Mouse (Mus musculus) neural tube, embryonic 12.5 days (tissue): ENCODE measurements around the gene Sgsh. TPM values are rescaled to one million over a fixed set of nuclear protein-coding genes. Genes with fewer than 3 reads are reported as not detected.
A peak's percentile ranks its signal among the peaks of the same experiment; 100 is the strongest.

Experiments used
- ATAC-seq: fragments of 200-750 bp; cut with Nextera tagmentation; 2 replicates; pipeline ENCODE4 v1.8.0; 2017; ENCODE audit warnings: low read depth, mild to moderate bottlenecking, moderate TSS enrichment, moderate library complexity; ENCODE audit not compliant: low FRiP score
- H3K27ac ChIP-seq: fragments of 300-500 bp; sonication (generic); 2 replicates; pipeline ENCODE4 v1.5.1; 2016
- H3K27me3 ChIP-seq: fragments of 300-500 bp; sonication (generic); replicated peaks from 2 replicates; pipeline ENCODE4 v1.6.1; 2016; ENCODE audit warnings: mild to moderate bottlenecking
- H3K36me3 ChIP-seq: fragments of 300-500 bp; sonication (generic); 2 replicates; pipeline ENCODE4 v1.6.1; 2016; ENCODE audit warnings: mild to moderate bottlenecking
- H3K4me1 ChIP-seq: fragments of 300-500 bp; sonication (generic); 2 replicates; pipeline ENCODE4 v1.6.1; 2016
- H3K4me2 ChIP-seq: fragments of 300-500 bp; sonication (generic); replicated peaks from 2 replicates; pipeline ENCODE4 v1.6.1; 2016; ENCODE audit warnings: mild to moderate bottlenecking
- H3K4me3 ChIP-seq: fragments of 300-500 bp; sonication (generic); 2 replicates; pipeline ENCODE4 v1.5.1; 2016
- H3K9ac ChIP-seq: fragments of 300-500 bp; sonication (generic); 2 replicates; pipeline ENCODE4 v1.6.1; 2016; ENCODE audit warnings: mild to moderate bottlenecking
- H3K9me3 ChIP-seq: fragments of 300-500 bp; sonication (generic); 2 replicates; pipeline ENCODE4 v1.6.1; 2016; ENCODE audit warnings: mild to moderate bottlenecking
- WGBS: fragments of 180-500 bp; shearing (Covaris S2); methylation state at CpG from one replicate; pipeline ENCODE4 v1.1.7; 2016; 5-methylcytosine and 5-hydroxymethylcytosine counted together
- polyA plus RNA-seq: library from polyadenylated mRNA; unstranded; fragments of >200 nt; fragmentation: Nextera tagmentation; extraction: Ambion mirVana; gene quantifications from 2 replicates; pipeline ENCODE4 v1.2.1, GENCODE M21; 2016

Sgsh gene
- polyA plus RNA-seq, 1 experiment from 2014 or later, result 5.2 TPM

GRCm38 (mm10) chr11:119362769-119363533 is 7.6 kb upstream of the Sgsh start:
- Histone ChIP-seq H3K9ac (0 out of 2 replicates have a peak overlapping the region, but pooled peaks have one; percentile 17), H3K9me3 (no peaks in the 10 kb centered on the region), H3K27me3 (no peaks in the 10 kb centered on the region), H3K4me3 (peak overlapping the region; percentile 15), H3K27ac (no peak overlapping the region), H3K4me2 (peak overlapping the region; percentile 53), H3K4me1 (peaks cover 15% of the 10 kb centered on the region), H3K36me3 (0 out of 2 replicates have a peak, but pooled peaks cover 2% of the 10 kb centered on the region)
- peak; percentile 17 for ATAC-seq
- 23% methylated on average over 11 of the region's 11 CpGs for WGBS

- H3K9ac ChIP-seq, result no peak overlapping the region
- no peaks in the 10 kb centered on the region for H3K9me3 ChIP-seq
- no peak overlapping the region for H3K4me3 ChIP-seq
- H3K36me3 ChIP-seq, result 0 out of 2 replicates have a peak, but pooled peaks cover 2% of the 10 kb centered on the region
- 92% methylated on average over 10 of the region's 10 CpGs for WGBS
- H3K27me3 ChIP-seq, result no peaks in the 10 kb centered on the region
- H3K4me2 ChIP-seq, result no peak overlapping the region
- H3K27ac ChIP-seq, result no peak overlapping the region
- ATAC-seq, result no peak
- H3K4me1 ChIP-seq, result peaks cover 30% of the 10 kb centered on the region
These were observed 3.8 kb upstream of the Sgsh start for GRCm38 (mm10) chr11:119359089-119359488.

DNA sequence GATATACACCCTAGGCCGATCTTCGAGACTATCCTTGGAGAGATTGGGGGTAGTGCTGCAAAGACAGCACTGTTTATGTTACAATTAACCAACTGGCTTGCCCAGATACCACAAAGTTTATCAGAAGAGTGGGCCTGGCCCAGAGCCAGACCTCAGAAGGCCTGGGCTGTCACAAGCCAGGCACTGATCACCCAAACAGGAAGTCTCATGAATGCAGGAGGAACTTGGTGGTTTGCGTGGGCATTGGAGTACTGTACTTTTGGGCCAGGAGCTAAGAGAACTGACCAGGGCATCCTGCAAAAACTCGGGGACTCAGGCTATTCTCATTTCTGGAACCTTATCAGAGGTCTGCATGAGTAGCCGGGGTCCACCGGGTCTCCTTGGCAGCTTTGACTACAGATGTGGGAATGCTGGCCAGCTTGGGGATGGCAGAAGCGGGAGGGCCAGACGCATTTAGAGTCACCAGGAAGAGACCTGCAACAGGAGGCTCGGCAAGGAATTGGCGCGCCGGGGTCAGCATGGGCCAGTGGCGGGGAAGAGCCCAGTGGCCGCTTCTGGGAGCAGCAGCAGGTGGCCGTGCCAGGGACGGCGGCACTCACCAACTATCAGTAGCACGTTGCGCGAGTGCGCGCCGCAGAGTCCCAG is 416 bp downstream of the Sgsh start:
- Histone ChIP-seq H3K9ac (peak overlapping the region; percentile 55), H3K4me2 (peak overlapping the region; percentile 98), H3K9me3 (no peaks in the 10 kb centered on the region), H3K4me3 (peak overlapping the region; percentile 48), H3K27ac (no peak overlapping the region), H3K36me3 (0 out of 2 replicates have a peak, but pooled peaks cover 2% of the 10 kb centered on the region), H3K27me3 (no peaks in the 10 kb centered on the region), H3K4me1 (peaks cover 15% of the 10 kb centered on the region)
- ATAC-seq, result no peak
- WGBS, result 8% methylated on average over 23 of the region's 23 CpGs

DNA sequence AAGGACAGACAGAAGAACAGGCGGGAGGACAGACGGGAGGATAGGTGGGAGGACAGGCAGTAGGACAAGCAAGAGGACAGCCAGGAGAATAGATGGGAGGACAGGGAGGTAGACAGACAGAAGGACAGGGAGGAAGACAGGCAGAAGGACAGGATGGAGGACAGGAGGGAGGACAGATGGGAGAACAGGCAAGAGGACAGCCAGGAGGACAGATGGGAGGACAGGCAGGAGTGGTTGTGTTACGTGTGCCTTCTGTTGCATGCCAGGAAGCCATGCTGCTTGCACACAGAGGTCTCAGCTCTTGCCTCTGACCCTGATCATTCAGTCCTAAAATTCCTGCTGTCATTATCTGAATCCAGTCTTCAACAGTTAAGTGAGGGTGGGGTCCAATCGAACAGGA is 1.4 kb downstream of the Sgsh start:
- Histone ChIP-seq H3K9ac (no peak overlapping the region), H3K27me3 (no peaks in the 10 kb centered on the region), H3K27ac (no peak overlapping the region), H3K4me1 (peaks cover 15% of the 10 kb centered on the region), H3K9me3 (no peaks in the 10 kb centered on the region), H3K4me2 (no peak overlapping the region), H3K36me3 (no peaks in the 10 kb centered on the region), H3K4me3 (no peak overlapping the region)
- WGBS, result 84% methylated on average over 4 of the region's 4 CpGs
- no peak for ATAC-seq

DNA sequence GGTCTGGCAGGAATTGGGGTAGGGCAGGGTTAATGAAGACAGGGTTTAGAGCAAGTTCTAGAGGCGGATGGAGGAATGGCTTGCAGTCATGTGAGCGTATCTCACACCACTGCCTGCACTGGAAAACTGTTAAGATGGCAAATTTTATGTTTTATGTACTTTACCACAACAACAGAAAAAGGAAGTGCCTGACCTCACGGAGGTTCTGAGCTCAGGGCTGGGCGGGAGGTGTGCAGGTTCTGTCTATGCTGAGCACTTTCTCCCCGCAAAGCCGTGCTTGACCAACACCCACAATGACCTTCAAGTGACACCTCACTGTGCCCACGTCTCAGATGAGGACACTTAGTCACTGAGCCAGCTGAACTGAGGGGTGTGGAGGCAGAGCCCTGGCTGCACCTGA is 3.2 kb downstream of the Sgsh start:
- ATAC-seq, result no peak
- 79% methylated on average over 7 of the region's 7 CpGs for WGBS
- Histone ChIP-seq H3K4me1 (peaks cover 15% of the 10 kb centered on the region), H3K4me2 (no peak overlapping the region), H3K36me3 (no peaks in the 10 kb centered on the region), H3K9me3 (no peaks in the 10 kb centered on the region), H3K4me3 (no peak overlapping the region), H3K27ac (no peak overlapping the region), H3K9ac (no peak overlapping the region), H3K27me3 (no peaks in the 10 kb centered on the region)

- no peak overlapping the region for H3K9ac ChIP-seq
- H3K4me3 ChIP-seq, result no peak overlapping the region
- no peaks in the 10 kb centered on the region for H3K9me3 ChIP-seq
- no peaks in the 10 kb centered on the region for H3K36me3 ChIP-seq
- H3K4me2 ChIP-seq, result no peak overlapping the region
- H3K27me3 ChIP-seq, result no peaks in the 10 kb centered on the region
- no peak overlapping the region for H3K27ac ChIP-seq
- 93% methylated on average over 4 of the region's 4 CpGs for WGBS
- H3K4me1 ChIP-seq, result no peaks in the 10 kb centered on the region
- no peak for ATAC-seq
These were observed 8.2 kb downstream of the Sgsh start for GRCm38 (mm10) chr11:119347125-119347524.

DNA sequence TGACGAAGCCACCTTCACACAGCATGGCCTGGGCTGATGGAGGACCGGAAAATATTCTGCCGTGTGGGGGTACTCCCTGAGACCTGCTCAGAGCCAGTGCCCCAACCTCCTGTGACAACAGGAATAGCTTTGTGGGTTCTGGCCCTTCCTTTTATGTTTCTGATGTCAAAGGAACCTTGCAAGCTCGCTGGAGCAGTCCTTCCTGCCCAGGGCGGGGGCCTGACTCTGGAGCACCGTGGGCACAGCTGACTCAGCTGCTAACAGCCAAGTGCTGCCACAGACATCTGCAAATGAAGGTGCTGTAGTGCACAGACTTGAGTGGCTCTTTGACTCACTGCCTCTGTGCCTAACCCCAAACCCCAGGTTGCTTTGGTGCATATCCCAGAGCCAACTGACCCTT is 10.5 kb downstream of the Sgsh start:
- no peaks in the 10 kb centered on the region for H3K27me3 ChIP-seq
- WGBS, result 78% methylated on average over 6 of the region's 6 CpGs

DNA sequence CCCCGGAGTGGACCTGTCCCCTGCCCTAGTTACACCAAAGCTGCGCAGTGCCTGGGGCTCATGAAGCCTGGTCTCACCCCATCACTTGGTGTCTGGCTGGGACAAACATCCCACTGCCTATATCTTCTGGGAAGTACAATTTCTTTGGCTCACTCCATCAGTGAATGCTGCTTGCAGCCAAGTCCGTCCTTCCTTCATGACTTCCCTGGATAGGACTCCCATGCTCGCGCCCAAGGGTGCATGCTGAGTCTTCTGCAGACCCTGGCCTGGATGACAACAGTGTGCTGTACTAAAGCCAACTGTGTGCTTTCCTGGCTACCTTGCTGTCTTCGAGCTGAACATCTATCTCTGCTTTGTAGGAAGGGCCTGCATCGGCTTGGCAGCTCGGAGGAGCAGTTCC is 11.2 kb downstream of the Sgsh start:
- WGBS, result 87% methylated on average over 8 of the region's 8 CpGs
- no peak for ATAC-seq
- no peaks in the 10 kb centered on the region for H3K4me1 ChIP-seq
- H3K27ac ChIP-seq, result no peak overlapping the region
- H3K9ac ChIP-seq, result no peak overlapping the region
- no peak overlapping the region for H3K4me2 ChIP-seq
- no peaks in the 10 kb centered on the region for H3K36me3 ChIP-seq
- H3K4me3 ChIP-seq, result no peak overlapping the region
- H3K27me3 ChIP-seq, result no peaks in the 10 kb centered on the region
- H3K9me3 ChIP-seq, result no peaks in the 10 kb centered on the region

More for the DNA sequence above, 10.5 kb downstream of the Sgsh start:
- no peak for ATAC-seq
- no peak overlapping the region for H3K4me2 ChIP-seq
- no peaks in the 10 kb centered on the region for H3K9me3 ChIP-seq
- H3K36me3 ChIP-seq, result no peaks in the 10 kb centered on the region
- H3K4me3 ChIP-seq, result no peak overlapping the region
- H3K4me1 ChIP-seq, result no peaks in the 10 kb centered on the region
- no peak overlapping the region for H3K27ac ChIP-seq
- no peak overlapping the region for H3K9ac ChIP-seq

DNA sequence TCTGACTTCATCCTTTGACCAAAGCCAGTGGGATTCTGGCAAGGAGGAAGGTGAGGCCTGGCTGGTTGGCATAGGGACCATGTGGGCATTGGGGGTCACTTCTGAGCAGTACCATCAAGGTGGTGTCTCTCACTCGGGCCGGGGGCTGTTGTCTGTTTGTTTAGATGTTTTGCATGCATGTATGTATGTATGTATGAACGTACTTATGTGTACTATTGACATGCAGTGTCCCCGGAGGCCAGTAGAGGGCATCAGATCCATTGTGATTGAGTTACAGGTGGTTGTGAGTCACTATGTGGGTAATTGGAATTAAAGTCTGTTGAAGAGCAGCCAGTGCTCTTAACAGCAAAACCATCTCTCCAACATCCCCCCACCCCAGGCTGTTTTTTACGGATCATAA is 15.7 kb downstream of the Sgsh start:
- Histone ChIP-seq H3K9me3 (no peaks in the 10 kb centered on the region), H3K4me3 (no peak overlapping the region), H3K27me3 (no peaks in the 10 kb centered on the region), H3K4me1 (no peaks in the 10 kb centered on the region), H3K9ac (no peak overlapping the region), H3K27ac (no peak overlapping the region), H3K4me2 (no peak overlapping the region), H3K36me3 (no peaks in the 10 kb centered on the region)
- 8% methylated on average over 5 of the region's 5 CpGs for WGBS
- ATAC-seq, result no peak

DNA sequence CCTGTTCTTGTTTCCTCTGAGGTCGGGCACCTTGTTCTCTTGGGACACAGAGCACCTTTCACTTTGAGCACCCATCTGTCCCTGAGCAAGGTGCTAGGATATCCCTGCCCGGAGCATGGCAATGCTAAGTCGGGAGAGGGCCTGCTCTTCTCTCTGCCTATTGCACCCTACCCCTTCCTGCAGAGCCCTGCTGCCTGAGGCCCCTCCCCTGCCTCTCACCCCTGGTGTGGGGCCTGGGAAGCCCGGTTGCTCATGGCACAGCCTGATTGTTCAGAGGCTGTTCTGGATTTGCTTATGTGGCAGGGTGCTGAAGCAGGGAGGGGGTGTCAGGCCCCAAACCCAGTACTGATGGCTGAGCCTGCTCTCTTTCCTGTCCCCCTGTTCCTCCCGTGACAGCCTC is 16.2 kb downstream of the Sgsh start:
- H3K4me3 ChIP-seq, result no peak overlapping the region
- H3K4me1 ChIP-seq, result no peaks in the 10 kb centered on the region
- no peaks in the 10 kb centered on the region for H3K9me3 ChIP-seq
- no peak for ATAC-seq
- WGBS, result 60% methylated on average over 5 of the region's 5 CpGs
- H3K27me3 ChIP-seq, result no peaks in the 10 kb centered on the region
- no peak overlapping the region for H3K9ac ChIP-seq
- no peak overlapping the region for H3K27ac ChIP-seq
- no peak overlapping the region for H3K4me2 ChIP-seq
- H3K36me3 ChIP-seq, result no peaks in the 10 kb centered on the region

DNA sequence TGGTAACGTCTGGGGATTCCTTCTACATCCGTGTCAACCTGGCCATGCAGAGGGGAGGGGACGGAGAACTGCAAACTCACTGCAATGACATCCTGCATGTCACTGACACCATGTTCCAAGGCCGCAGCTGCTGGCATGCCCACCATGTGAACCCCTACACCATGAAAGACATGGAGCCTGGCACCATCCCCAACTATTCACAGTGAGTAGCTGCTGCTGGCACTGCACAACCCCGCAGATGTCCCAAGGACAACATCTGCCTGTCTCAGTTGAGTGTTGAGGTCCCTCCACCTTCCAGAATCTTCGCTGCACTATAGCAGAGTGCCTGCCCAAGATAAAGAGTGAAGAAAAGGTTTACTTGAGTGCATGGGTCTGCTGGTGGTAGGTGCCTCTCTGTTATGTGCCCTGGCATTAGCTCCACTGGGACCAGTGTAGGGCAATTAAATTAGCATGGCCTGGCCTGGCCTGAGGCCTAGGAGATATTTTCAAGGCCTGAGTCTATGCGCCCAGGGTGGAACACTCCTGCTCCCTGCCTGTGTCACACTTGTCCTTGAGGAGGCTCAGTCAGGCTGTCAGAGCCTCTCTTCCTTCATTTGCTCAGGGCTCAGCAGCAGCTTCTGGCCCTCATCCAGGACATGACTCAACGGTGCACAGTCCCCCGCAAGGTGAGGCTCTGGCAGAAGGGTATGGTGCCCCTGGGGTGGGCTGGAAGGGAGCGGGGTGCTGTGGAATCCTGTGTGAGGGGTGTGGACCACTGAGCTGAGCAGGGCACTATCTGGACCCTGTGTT is 16.9 kb downstream of the Sgsh start:
- Histone ChIP-seq H3K4me2 (no peak overlapping the region), H3K27ac (no peak overlapping the region), H3K9ac (no peak overlapping the region), H3K27me3 (no peaks in the 10 kb centered on the region), H3K4me3 (no peak overlapping the region), H3K9me3 (no peaks in the 10 kb centered on the region), H3K36me3 (no peaks in the 10 kb centered on the region), H3K4me1 (no peaks in the 10 kb centered on the region)
- 90% methylated on average over 10 of the region's 10 CpGs for WGBS
- no peak for ATAC-seq

GRCm38 (mm10) chr11:119331970-119332369 is 23.4 kb downstream of the Sgsh start:
- no peaks in the 10 kb centered on the region for H3K4me1 ChIP-seq
- 48% methylated on average over 3 of the region's 3 CpGs for WGBS
- no peaks in the 10 kb centered on the region for H3K27me3 ChIP-seq
- no peak overlapping the region for H3K4me2 ChIP-seq
- H3K9ac ChIP-seq, result no peak overlapping the region
- no peaks in the 10 kb centered on the region for H3K36me3 ChIP-seq
- no peaks in the 10 kb centered on the region for H3K9me3 ChIP-seq
- ATAC-seq, result no peak
- no peak overlapping the region for H3K27ac ChIP-seq
- H3K4me3 ChIP-seq, result no peak overlapping the region
